Mouse (Mus musculus) myocyte (in vitro differentiated cells): Measurements from ENCODE around the gene Xrcc6. TPM values are rescaled to one million over a fixed set of nuclear protein-coding genes. Genes with fewer than 3 reads are reported as not detected.

Experiments used
- H3K27me3 ChIP-seq: one replicate; pipeline ENCODE4 v1.6.1; 2011; ENCODE audit not compliant: control insufficient read depth, insufficient read depth, insufficient read length
- H3K36me3 ChIP-seq: one replicate; pipeline ENCODE4 v1.6.1; 2011; ENCODE audit not compliant: control insufficient read depth, insufficient read depth
- H3K4me2 ChIP-seq: one replicate; pipeline ENCODE4 v1.6.1; 2011; ENCODE audit warnings: low read depth, control low read depth
- H3K4me3 ChIP-seq: one replicate; pipeline ENCODE4 v1.5.1; 2011; ENCODE audit warnings: mild to moderate bottlenecking, control low read depth, moderate library complexity
- H3K79me2 ChIP-seq: one replicate; pipeline ENCODE4 v1.6.1; 2011; ENCODE audit not compliant: control insufficient read depth, insufficient read depth
- H3ac ChIP-seq: one replicate; pipeline ENCODE4 v1.6.1; 2011; ENCODE audit not compliant: control insufficient read depth, insufficient read length
- CEBPB ChIP-seq: IDR thresholded peaks from 2 replicates; pipeline ENCODE4 v1.6.1; 2011; ENCODE audit warnings: mild to moderate bottlenecking, moderate library complexity; ENCODE audit not compliant: poor library complexity, insufficient read depth, severe bottlenecking
- E2F4 ChIP-seq: IDR thresholded peaks from one replicate; pipeline ENCODE4 v1.6.1; 2011; ENCODE audit warnings: mild to moderate bottlenecking, control low read depth, moderate library complexity; ENCODE audit not compliant: insufficient read depth
- MAX ChIP-seq: IDR thresholded peaks from one replicate; pipeline ENCODE4 v1.6.1; 2011; ENCODE audit warnings: low read depth, mild to moderate bottlenecking, control low read depth
- MYOD1 ChIP-seq, 3 experiments: IDR thresholded peaks; one replicate each; pipeline ENCODE4 v1.6.1; 2011; ENCODE audit warnings: control low read depth in 2 of 3, low read depth in 2 of 3, mild to moderate bottlenecking in 2 of 3, moderate library complexity in 1 of 3; ENCODE audit not compliant: insufficient read length in 2 of 3, control insufficient read depth in 1 of 3
- MYOG ChIP-seq, 3 experiments: IDR thresholded peaks; one replicate each; pipeline ENCODE4 v1.6.1; 2011; ENCODE audit warnings: control low read depth in 2 of 3, low read depth in 2 of 3, mild to moderate bottlenecking in 2 of 3; ENCODE audit not compliant: insufficient read length in 2 of 3, control insufficient read depth in 1 of 3, insufficient read depth in 1 of 3
- POLR2A ChIP-seq: IDR thresholded peaks from one replicate; pipeline ENCODE4 v1.6.1; 2011; ENCODE audit warnings: low read depth, mild to moderate bottlenecking, control low read depth, moderate library complexity; ENCODE audit not compliant: insufficient read length
- POLR2AphosphoS2 ChIP-seq: IDR thresholded peaks from one replicate; pipeline ENCODE4 v1.6.1; 2011; ENCODE audit warnings: low read depth, control low read depth; ENCODE audit not compliant: insufficient read length
- REST ChIP-seq: IDR thresholded peaks from one replicate; pipeline ENCODE4 v1.6.1; 2011; ENCODE audit warnings: mild to moderate bottlenecking, control low read depth, moderate library complexity; ENCODE audit not compliant: insufficient read depth, insufficient read length
- SRF ChIP-seq: IDR thresholded peaks from one replicate; pipeline ENCODE4 v1.6.1; 2011; ENCODE audit warnings: low read depth; ENCODE audit not compliant: control insufficient read depth, insufficient read length
- TCF12 ChIP-seq: IDR thresholded peaks from one replicate; pipeline ENCODE4 v1.6.1; 2011; ENCODE audit warnings: mild to moderate bottlenecking, control low read depth; ENCODE audit not compliant: poor library complexity, insufficient read depth, severe bottlenecking
- TCF3 ChIP-seq: IDR thresholded peaks from one replicate; pipeline ENCODE4 v1.6.1; 2011; ENCODE audit warnings: low read depth, control low read depth; ENCODE audit not compliant: insufficient read length
- USF1 ChIP-seq: IDR thresholded peaks from one replicate; pipeline ENCODE4 v1.6.1; 2011; ENCODE audit warnings: low read depth, mild to moderate bottlenecking, control low read depth, moderate library complexity
- polyA plus RNA-seq: library from polyadenylated mRNA; unstranded; fragments of >200 nt; fragmentation: generic; extraction: Trizol; gene quantifications from one replicate; pipeline ENCODE4 v1.2.1, GENCODE M21; 2012; ENCODE audit warnings: missing spikeins

Gene Xrcc6
- polyA plus RNA-seq, 1 experiment, result 46.3 TPM

DNA sequence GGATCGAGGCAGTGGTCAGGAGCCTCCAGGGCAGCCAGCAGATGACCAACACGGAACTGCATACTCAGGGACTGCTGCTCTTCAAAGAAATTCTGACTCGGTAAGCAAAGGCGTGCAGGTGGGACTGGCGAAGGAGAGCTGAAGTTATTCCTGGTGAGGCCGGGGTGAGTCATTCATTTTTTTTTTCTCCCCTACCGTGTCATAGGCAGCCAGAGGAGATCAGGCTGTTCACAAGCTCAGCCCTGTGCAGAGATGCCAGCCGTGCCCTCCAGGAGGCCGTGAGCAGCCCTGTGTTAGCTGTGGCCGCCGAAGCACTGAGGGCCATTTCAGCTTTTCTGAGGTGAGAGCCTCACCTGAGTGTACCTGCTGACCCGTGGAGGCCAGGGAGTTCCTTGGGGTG lies 98.5 kb downstream of the Xrcc6 start:
- no peak overlapping the region for H3ac ChIP-seq
- no peak overlapping the region for H3K4me3 ChIP-seq
- H3K36me3 ChIP-seq, result no peaks in the 10 kb centered on the region
- H3K79me2 ChIP-seq, result no peaks in the 10 kb centered on the region
- H3K4me2 ChIP-seq, result no peak overlapping the region
- peaks cover 84% of the 10 kb centered on the region for H3K27me3 ChIP-seq
- TF ChIP-seq SRF (no peak), TCF3 (no peak), MYOD1 (IDR thresholded peaks at IDR 0.05; ENCODE audit: control insufficient read depth in 1 of 3, insufficient read length in 2 of 3, low read depth in 2 of 3) (no peak), USF1 (no peak)

DNA sequence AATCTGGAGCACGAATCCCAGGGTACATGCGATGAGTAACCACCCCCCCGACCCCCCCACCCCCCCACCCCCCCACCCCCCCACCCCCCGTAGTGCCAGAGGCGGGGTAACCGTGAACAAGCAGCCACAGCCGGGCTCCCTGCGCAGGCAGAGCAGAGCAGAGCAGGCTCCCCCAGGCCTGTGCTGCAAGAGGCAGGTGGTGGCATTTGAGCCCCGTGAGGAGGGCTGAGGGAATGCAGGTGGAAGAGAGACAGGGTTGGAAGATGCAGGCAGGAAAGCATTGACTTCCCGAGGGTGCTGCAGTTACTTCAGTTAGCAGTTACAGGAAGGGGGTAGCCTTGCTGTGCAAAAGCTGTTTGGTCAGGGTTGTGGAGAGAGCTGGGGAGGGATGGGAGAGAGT lies 99.6 kb downstream of the Xrcc6 start:
- H3K79me2 ChIP-seq, result no peaks in the 10 kb centered on the region
- H3K4me3 ChIP-seq, result no peak overlapping the region
- no peak overlapping the region for H3ac ChIP-seq
- TF ChIP-seq REST (no peak), MYOG (IDR thresholded peaks at IDR 0.05; ENCODE audit: control insufficient read depth in 1 of 3, insufficient read depth in 1 of 3, insufficient read length in 2 of 3, low read depth in 2 of 3) (no peak), POLR2AphosphoS2 (no peak), CEBPB (no peak), USF1 (no peak), TCF12 (no peak), SRF (no peak), E2F4 (no peak), MAX (no peak), POLR2A (no peak), MYOD1 (IDR thresholded peaks at IDR 0.05; ENCODE audit: control insufficient read depth in 1 of 3, insufficient read length in 2 of 3, low read depth in 2 of 3) (no peak), TCF3 (no peak)
- peaks cover 85% of the 10 kb centered on the region for H3K27me3 ChIP-seq
- H3K36me3 ChIP-seq, result no peaks in the 10 kb centered on the region
- no peak overlapping the region for H3K4me2 ChIP-seq

Other genes starting within 250 kb of the Xrcc6 start
- 45.9 TPM for gene Zc3h7b, start 242.8 kb upstream of the Xrcc6 start, polyA plus RNA-seq
- gene Rangap1, start 242.3 kb upstream of the Xrcc6 start, polyA plus RNA-seq, result 96.6 TPM
- 58.4 TPM for gene Tef, start 185.4 kb upstream of the Xrcc6 start, polyA plus RNA-seq
- 37.9 TPM for gene Tob2, start 129.0 kb upstream of the Xrcc6 start, polyA plus RNA-seq
- gene Phf5a, start 115.9 kb upstream of the Xrcc6 start, polyA plus RNA-seq, result 95.3 TPM
- gene Aco2, start 115.5 kb upstream of the Xrcc6 start, polyA plus RNA-seq, result 666 TPM
- gene Polr3h, start 61.6 kb upstream of the Xrcc6 start, polyA plus RNA-seq, result 247 TPM
- 38.3 TPM for gene Csdc2, start 51.1 kb upstream of the Xrcc6 start, polyA plus RNA-seq
- gene Pmm1, start 26.9 kb upstream of the Xrcc6 start, polyA plus RNA-seq, result 104 TPM
- not detected for gene 1700029P11Rik, start 7.3 kb upstream of the Xrcc6 start, polyA plus RNA-seq
- gene Desi1, start 46.0 kb downstream of the Xrcc6 start, polyA plus RNA-seq, result 47.6 TPM
- gene Snu13, start 59.8 kb downstream of the Xrcc6 start, polyA plus RNA-seq, result 129 TPM
- gene 4930407I10Rik, start 71.3 kb downstream of the Xrcc6 start, polyA plus RNA-seq, result not detected
- gene Mei1, start 82.2 kb downstream of the Xrcc6 start, polyA plus RNA-seq, result 0.01 TPM
- 82.1 TPM for gene Ccdc134, start 140.1 kb downstream of the Xrcc6 start, polyA plus RNA-seq
- gene Srebf2, start 159.3 kb downstream of the Xrcc6 start, polyA plus RNA-seq, result 285 TPM
- gene Shisa8, start 225.0 kb downstream of the Xrcc6 start, polyA plus RNA-seq, result 0.13 TPM
- 0.14 TPM for gene Tnfrsf13c, start 236.5 kb downstream of the Xrcc6 start, polyA plus RNA-seq